Mouse (Mus musculus) R1 (cell line): ENCODE measurements around the gene Nepro.

Source experiments
- DNase-seq: peaks from one replicate; pipeline ENCODE4 v3.0.0-alpha.2; 2018; ENCODE audit warnings: low read depth, low spot score

The Nepro gene

DNA sequence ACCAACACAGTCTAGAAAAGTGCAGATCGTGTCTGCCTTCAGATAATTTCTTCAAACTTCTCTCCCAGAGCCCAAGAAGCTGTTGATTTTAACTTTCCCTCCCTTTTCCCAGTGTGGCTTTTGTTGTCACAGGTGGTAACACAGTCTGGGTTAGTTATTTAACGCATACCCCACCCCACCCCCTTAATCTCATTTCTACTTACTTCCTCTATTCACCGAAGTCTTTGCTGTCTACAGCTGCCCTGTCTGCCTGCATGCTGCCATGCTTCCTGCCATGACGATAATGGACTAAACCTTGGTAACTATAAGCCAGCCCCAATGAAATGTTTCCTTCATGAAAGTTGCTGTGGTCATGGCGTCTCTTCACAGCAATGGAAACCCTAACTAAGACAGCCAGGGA is 21.8 kb upstream of the Nepro start:
- DNase-seq, result no peak

- DNase-seq, result no peak
Observed at GRCm38 (mm10) chr16:44703458-44703857, 20.6 kb upstream of the Nepro start.

GRCm38 (mm10) chr16:44716305-44717140 is 7.6 kb upstream of the Nepro start:
- DNase-seq, result peak; percentile 30

DNA sequence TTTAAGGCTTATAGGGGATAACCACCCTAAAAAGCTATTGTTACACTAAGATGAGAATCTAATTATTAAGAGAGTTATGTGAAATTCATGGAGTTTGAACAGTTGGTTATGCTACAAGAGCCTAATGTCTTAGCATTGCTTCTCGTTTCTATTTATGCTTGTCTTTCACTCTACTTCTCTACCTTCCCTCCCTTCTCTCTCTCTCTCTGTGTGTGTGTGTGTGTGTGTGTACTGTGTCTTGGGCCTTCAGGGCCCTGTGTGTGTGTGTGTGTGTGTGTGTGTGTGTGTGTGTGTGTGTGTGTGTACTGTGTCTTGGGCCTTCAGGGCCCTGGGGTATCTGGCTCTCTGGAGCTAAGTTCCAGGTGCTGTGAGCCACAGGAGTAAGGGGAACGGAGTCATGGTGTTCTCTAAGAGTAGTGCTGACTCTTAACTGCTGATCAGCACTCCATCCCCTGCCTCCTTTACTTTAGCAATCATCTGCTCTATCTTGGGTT is 6.9 kb upstream of the Nepro start:
- DNase-seq, result no peak

DNA sequence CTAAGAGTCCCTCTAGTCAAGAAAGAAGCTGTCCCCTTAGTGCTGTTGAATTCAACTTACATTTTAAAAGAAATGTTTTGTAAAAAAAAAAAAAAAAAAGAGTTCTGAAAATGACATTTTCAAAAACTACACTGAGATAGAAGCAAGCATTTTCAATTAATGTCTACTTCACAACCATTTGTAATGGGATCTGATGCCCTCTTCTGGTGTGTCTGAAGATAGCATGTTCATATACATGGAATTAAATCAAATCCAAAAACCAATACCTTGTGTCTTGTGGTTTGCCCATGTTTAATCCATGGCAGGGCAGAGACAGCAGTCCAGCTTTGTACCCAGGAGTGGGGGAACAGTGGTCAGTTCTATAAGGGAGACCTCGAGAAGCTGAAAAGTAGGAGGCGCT is 6.3 kb upstream of the Nepro start:
- DNase-seq, result no peak

GRCm38 (mm10) chr16:44719349-44719748 is 4.8 kb upstream of the Nepro start:
- no peak for DNase-seq

- peak; percentile 78 for DNase-seq
Observed at GRCm38 (mm10) chr16:44720518-44720917, 3.6 kb upstream of the Nepro start.

DNA sequence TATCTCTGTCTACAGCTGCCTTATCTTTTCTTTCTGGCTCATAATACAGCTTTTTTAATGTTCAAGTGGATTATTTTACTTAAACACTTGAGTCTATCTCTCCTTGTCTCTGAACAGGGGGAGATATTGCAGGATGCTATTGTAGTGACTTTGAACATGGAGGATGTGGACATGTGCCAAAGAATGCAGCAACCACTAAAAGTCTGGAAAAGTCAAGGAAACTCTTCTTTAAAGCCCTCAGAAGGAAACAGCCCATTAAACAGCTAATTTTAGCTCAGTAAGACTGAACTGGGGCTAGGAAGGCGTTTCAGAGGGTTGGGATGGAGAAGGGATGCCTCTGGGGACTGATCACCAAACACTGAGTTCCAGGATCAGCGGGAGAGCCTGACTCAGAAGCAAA is 1.4 kb upstream of the Nepro start:
- DNase-seq, result no peak

- DNase-seq, result peak; percentile 94
Observed at GRCm38 (mm10) chr16:44724847-44725246, 746 bp downstream of the Nepro start.

DNA sequence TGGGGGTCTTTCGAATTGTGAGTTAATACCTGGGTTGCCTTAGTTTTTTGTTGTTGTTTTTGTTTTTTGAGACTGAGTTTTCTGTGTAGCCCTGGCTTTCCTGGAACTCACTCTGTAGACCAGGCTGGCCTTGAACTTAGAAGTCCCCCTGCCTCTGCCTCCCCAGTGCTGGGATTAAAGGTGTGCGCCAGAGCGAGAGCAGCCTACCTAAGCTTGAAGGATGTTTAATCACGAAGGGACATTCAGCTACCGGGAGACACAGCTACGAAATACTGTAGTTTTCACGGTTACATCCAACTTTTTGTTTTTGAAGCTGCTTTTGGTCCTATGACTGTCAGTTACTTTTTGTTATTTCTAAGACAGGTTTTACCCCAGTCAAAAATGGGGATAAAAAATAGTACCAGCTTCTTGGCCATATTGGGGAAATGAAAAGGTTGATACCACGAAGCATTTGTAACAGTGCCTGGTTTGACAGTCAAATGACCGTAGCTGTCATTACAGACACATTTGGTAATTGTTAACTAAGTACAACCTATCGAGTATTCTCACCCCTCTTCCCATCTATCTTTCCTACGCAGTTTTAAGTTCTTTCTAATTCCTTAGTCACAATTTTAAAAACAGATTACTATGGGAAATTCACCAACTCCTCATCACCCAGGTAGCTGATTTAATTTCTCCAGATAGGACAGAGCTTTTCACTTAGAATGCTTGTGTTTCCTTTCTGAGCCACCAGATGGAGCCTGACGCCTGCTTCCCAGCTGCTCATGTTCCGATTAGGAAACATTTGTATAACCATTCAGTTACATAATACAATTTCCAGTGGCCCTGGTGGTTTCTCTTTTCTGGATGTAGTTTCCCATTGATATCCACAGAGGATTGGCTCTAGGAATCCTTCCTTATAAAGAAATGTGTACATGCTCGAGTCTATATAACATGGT is 1.5 kb downstream of the Nepro start:
- DNase-seq, result peak; percentile 78

- no peak for DNase-seq
Observed at GRCm38 (mm10) chr16:44727525-44727924, 3.4 kb downstream of the Nepro start.

DNA sequence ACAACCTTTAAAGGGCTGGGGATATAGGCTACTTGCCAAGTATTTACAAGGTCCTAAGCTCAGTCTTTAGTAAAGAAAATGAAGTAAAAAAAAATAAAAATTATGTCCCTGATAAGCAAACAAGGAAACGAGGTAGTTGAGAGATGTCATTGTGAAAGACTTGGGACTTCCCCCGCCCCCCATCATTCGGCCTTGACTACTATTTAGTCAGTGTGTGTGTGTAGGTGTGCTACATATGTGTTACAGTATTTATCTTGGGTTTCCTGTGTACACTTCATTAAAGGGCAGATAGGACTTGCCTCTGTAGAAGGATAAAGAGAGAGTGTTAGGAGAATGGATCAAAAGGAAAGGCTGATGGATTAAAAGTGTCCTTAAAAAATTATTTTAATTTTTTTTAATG is 10.0 kb downstream of the Nepro start:
- no peak for DNase-seq

DNA sequence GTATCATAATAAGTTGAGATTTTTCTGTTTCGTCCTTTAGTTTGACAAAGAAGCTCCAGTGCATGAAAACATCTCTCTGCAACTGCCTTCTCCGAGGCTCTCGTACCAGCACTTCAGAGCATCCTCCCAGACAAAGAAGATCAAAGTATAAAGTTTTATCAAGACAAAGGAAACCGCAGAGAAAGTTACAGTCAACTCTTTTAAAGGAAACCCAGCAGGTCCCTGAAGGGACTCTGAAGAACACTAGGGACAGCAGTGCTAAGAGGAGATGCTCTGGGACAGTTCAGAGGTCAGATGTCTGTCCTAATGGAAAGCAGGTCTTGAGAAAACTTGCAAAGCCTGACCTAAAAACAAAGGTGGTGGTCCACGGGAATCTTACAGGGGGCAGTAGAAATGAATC is 11.6 kb downstream of the Nepro start:
- DNase-seq, result no peak

DNA sequence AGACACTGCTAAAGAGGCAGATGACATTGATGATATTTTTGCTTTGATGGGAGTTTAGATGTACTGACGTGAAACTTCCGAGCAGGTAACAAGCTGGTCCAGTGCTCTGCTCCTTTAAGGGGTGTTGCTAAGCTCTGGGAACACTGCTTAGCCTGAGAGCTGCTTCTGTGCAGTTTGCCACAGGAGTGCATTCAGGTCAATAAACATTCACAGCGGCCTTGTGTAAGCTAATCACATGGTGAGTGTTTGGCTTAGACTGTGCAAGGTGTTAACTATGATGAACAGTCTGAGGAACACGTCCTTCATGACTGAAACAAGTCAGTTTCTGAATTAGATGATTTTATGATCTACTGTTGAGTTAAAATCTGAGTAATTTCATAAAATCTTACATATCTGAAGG is 12.0 kb downstream of the Nepro start:
- no peak for DNase-seq

DNA sequence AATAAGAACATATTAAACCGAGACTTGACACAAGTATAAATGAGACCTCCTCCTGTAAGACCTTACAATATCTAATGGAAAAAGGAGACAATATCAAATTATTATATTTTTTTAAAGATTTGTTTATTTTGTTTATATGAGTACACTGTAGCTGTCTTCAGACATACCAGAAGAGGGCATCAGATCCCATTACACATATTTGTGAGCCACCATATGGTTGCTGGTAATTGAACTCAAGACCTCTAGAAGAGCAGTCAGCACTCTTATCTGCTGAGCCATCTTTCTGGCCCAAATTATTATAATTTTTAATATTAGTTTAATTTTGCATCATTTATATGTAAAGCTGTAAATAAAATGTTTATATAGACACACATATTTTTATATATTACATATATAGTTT is 18.7 kb downstream of the Nepro start:
- no peak for DNase-seq

- peak; percentile 35 for DNase-seq
Observed at GRCm38 (mm10) chr16:44745471-44745865, 21.4 kb downstream of the Nepro start.

DNA sequence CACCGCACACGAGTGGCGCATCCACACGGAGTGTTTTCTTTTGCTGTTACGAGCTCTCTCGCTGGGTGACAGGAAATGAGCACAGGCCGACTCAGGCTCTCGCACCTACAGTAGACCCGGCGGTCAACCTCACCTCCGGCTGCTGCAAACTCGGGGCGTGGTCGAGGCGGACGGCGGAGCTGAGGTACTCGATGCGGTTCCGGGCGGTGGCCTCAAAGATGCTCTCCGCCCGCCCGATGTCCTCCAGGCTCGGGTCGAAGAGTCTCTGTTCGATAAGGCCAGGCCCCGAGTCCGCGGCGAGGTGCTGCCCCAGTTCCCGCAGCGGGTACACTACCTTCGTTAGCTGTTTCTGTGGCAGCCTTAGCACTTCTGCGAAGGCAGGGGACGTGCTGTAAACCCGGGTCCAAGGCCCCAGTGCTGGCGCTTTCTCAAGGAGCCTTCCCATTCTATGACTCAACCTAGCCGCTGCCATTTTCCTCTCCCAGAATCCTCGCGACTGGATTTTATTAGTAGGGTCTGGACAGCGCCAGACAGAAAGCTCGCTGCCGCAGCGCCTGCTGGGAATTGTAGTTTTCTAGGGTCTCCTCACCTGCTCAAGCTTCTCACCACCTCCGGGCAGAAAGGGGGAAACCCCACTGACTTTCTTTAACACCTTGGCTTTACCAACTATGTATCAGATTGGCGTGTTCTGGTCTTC is 21.9 kb downstream of the Nepro start, which contains the start of gene Gtpbp8:
Gene Gtpbp8, minus strand, starts transcription at position 498 of the 697 bp plus-strand sequence.
- DNase-seq, result peak; percentile 93

GRCm38 (mm10) chr16:44748007-44748406 is 23.9 kb downstream of the Nepro start:
- no peak for DNase-seq

DNA sequence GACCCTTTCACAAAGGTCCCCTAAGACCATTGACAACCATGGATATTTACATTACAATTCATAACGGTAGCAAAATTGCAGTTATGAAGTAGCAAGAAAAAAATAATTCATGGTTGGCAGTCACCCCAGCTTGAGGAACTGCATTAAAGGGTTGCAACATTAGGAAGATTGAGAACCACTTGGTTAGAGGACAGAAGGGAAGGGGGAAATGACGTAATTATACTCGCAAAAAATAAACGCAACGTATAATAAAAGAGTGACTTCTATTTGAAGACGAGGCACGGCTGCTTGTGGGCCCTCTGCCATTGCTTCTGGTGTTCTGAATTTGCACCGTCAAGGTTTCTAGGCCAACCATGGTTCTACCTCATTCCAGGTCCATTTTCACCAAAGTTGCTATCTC is 33.6 kb downstream of the Nepro start:
- DNase-seq, result no peak

DNA sequence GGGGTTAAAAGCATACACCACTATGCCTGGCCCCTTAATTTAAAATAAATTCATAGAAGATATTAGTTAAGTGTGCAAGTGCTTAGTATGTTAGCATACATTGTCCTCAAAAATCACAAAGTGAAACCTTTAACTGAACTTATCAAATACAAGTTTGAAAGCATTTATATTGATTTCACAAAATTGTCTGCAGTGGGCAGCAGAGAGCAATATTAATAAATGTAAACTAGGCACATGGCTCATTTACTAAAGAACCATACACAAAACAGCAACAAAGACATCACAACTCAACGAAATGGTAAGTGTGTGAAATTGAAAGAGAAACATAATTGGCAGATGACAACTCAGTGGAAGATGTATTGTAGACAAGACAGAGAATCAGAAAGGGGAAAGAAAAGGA is 37.7 kb downstream of the Nepro start:
- no peak for DNase-seq

DNA sequence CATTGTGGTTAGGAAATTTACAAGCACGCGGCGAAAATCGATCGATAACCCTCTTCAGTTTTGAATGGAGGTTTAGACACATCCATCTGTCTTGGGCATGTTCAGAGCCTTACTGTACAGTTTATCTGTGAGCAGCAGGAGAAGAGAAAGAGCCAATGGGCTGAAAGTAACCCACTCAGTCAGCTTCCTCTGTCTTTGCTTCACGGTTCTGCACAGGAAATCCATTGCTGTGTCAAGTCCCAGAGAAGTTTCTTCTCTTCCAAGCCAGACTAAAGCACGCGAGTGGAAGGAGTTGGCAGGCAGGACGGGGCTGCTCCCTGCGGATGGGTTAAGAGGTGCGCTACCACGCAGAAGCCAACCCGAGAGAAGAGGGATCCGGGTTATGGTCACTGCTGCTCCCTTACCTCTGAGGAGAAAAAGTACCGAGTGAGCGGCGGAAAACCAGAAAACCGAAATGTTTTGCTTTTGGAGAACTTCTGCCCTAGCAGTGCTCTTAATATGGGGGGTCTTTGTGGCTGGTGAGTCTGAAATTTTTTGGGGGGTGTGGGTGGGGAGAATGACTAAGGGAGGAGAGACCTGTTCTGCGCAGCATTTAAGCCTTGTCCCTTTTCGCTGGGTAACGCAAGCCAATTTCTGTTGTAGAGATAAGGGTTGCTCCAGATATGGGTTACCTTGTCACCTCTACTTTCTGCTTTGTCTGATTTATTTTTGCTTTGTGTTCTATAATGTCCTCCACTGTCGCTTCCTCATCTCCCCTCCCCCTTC is 41.6 kb downstream of the Nepro start, which contains the start of gene Cd200r1:
Gene Cd200r1, plus strand, starts transcription at position 182 of the 765 bp plus-strand sequence.
- peak; percentile 19 for DNase-seq
